Mouse (Mus musculus): Measurements from ENCODE around the gene Evx1.

Evx1 gene

GRCm38 (mm10) chr6:52313391-52314303 lies at the start of gene Evx1:
Evx1 (plus strand) TSS chr6:52313498.
- DNase-seq (ENCODE audit: low spot score in 2 of 2) = no peak

- DNase-seq (ENCODE audit: low spot score in 2 of 2) = no peak
These were observed 49.0 kb upstream of the Evx1 start for GRCm38 (mm10) chr6:52264106-52264790.

- DNase-seq (ENCODE audit: low spot score in 2 of 2) = no peak
These were observed 47.9 kb upstream of the Evx1 start for GRCm38 (mm10) chr6:52265306-52265912.

GRCm38 (mm10) chr6:52265913-52266665 lies 47.2 kb upstream of the Evx1 start:
- DNase-seq (ENCODE audit: low spot score in 2 of 2) = no peak

DNA sequence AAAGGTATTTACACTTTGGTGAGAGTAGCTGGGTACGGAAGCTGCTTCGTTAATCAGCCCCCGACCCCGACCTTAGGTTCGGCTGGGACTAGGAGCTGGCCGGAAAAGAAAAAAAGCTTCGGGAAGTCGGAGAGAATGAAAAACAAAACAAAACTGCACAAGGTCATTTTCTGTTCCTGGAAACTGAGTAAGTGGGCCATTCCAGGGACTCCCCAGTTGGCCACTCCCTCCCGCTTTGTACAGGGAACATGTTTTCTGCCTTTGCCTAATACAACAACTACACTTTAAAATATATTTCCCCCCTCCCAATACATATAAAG lies 46.7 kb upstream of the Evx1 start:
- no peak for DNase-seq (ENCODE audit: low spot score in 2 of 2)

- no peak for DNase-seq (ENCODE audit: low spot score in 2 of 2)
These were observed 46.1 kb upstream of the Evx1 start for GRCm38 (mm10) chr6:52267221-52267620.

DNA sequence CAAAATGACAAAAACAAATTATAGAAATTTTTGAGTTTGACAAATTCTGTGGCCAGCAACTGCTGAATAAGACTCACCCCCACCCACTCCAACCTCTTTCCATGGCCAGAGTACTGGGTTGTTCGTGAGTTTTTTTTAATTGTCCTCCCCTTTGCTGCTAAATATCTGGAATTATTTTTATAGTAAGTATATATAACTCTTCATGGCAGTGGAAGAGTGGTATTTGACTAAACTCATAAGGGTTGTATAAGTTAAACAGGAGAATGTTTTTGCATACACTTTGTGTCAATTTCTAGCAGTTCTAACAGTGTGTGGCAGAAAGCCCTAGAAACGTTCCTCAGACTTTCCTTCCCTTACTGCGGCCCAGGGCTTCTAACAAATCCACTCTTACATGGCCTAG lies 45.6 kb upstream of the Evx1 start:
- no peak for DNase-seq (ENCODE audit: low spot score in 2 of 2)

- no peak for DNase-seq (ENCODE audit: low spot score in 2 of 2)
These were observed 45.0 kb upstream of the Evx1 start for GRCm38 (mm10) chr6:52268341-52268740.

GRCm38 (mm10) chr6:52268756-52269155 lies 44.5 kb upstream of the Evx1 start:
- no peak for DNase-seq (ENCODE audit: low spot score in 2 of 2)

DNA sequence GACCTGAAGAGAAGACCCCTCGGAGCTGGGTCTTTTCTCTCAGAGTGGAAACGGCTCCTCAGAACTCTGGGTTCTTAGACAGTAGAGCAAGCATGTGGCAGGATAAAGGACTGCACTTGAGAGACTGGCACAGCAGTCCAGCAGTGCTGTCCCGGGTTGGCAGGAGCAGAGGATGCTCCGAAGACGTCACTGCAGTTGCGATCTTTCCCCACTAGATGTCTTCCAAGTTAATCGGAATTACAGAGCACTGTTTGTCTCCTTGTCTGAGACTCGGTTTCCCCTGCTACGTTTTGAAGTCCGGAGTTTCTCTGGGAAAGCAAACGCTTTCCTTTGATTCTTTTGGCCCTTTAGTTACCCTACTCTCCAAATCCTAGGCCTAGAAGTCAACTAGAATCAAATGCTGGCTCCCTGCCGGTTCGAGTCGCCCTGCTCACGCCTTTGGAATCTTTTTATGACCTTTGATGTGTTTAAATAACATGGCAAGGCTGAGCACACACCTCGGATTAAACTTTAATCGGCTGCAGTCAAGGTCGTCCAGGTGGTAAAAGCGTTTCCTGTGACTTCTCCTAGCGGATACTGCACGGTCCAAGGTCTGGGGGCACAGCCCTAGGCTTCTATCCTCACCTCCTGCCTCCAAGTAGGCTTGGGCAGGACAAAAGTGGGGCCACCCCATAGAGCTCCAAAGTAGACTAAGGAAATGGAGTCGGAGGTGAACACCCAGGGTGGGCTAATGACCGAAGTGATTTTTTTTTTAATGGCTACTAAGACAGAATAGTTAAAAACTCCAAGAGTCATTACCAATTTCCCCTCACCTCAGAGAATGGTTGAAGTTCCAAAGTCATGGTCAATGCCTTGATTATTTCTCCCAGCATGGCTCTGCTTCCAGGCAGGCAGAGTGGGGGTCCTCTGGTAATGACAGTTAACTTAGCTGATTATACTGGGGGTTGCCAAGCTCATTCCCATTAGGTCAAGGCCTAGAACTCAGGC lies 42.5 kb upstream of the Evx1 start:
- peak in 1 of 2 experiments; percentile 72 for DNase-seq (ENCODE audit: low spot score in 2 of 2)

DNA sequence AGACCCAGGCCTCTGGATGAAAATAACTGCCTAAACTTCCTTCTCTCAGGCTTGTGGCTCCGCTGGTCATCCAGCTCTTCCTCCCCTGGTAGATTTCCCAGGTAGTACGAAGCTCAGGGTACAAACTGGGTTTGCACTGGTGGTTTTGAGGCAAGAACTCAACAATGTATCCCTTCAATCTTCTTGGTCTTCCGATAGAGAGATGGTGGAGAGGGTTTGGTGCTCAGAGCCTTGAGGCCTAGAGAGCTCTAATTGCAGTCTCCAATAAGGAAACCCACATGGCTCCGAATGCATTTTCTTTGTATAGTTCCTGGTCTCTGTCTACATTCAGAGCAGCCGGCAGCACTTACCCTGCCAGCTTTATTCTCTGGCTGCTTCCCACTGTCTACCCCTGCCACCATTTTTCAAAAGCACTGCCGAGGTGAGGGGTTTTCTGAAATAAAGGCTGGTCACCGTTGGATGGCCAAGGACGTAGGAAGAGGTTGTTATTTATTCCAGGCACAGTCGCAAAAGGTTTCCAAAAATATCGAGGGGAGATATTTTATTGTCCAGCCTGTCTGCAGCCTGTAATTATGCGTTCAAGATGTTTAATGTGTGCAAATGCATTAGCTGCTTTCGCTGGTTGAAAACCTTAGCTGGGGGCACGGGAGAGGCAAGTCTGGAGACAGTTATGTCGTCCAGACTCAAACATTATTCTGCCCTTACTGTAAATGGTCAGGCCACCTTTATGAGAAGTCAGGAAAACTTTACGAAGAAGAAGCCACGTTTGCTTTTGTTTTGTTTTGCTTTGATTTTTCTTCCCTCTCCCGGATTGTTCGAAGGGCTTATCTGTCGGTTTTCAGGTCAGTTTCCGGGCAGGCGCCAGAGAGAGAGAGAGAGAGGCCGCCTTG lies 40.3 kb upstream of the Evx1 start:
- DNase-seq (ENCODE audit: low spot score in 2 of 2) = no peak

GRCm38 (mm10) chr6:52273656-52274280 lies 39.5 kb upstream of the Evx1 start:
- DNase-seq (ENCODE audit: low spot score in 2 of 2) = no peak

- no peak for DNase-seq (ENCODE audit: low spot score in 2 of 2)
These were observed 38.7 kb upstream of the Evx1 start for GRCm38 (mm10) chr6:52274576-52274975.

- no peak for DNase-seq (ENCODE audit: low spot score in 2 of 2)
These were observed 37.6 kb upstream of the Evx1 start for GRCm38 (mm10) chr6:52275563-52276280.

DNA sequence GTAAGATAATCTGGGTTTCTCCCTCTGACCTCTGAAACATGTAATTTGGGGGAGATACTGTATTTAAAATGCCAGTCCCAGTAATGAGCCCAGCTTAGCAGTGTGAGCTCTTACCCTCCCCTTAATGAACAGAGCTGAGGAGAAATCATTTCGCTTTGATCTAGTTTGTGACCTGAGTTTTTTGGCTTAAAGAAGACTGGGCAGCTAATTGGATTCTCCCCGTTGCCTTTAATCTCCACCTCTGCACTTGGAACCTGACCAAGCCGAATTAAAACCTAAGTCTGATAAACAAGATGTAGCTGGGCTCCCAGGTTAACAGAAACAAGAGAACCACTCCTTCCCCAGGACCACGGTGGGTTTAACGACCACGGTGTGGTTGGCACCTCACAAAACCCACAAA lies 36.9 kb upstream of the Evx1 start:
- DNase-seq (ENCODE audit: low spot score in 2 of 2) = no peak

GRCm38 (mm10) chr6:52276920-52277319 lies 36.4 kb upstream of the Evx1 start:
- no peak for DNase-seq (ENCODE audit: low spot score in 2 of 2)

DNA sequence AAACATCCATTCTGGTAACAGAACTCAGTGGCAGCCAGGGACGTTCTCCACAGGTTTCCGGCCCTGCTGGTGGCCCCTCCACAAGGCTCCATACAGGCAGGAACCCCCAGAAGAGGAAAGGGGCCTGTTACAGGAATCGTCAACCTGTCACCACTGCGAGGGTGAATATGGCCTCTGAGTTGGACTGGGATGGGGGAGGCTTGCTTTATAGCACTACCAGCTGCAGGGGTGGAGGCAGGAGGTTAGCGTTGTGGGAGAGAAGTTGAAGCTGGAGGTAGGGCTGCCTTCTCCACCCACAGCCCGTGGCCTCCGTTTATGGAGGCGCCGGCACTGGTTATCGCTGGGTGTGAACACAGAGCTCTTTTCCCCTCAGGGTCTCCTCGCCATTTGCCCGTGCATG lies 32.2 kb upstream of the Evx1 start:
- no peak for DNase-seq (ENCODE audit: low spot score in 2 of 2)

DNA sequence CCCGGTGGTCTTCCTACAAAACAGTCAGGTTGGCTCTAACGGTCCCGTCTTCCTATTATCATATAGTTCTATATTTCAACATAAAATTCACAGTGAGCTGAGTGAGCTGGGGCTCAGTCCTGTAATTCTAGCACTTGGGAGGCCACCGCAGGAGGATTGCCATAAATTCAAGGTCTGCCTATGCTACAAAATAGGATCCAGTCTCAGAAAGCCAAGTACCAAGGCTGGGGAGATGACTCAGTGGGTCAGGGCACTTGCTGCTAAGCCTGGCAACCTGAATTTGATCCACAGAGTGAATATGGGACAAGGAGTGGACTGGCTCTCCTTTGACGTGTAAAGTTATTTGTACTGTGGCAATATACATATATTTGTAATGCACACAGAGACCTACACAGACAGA lies 29.4 kb upstream of the Evx1 start:
- DNase-seq (ENCODE audit: low spot score in 2 of 2) = no peak

DNA sequence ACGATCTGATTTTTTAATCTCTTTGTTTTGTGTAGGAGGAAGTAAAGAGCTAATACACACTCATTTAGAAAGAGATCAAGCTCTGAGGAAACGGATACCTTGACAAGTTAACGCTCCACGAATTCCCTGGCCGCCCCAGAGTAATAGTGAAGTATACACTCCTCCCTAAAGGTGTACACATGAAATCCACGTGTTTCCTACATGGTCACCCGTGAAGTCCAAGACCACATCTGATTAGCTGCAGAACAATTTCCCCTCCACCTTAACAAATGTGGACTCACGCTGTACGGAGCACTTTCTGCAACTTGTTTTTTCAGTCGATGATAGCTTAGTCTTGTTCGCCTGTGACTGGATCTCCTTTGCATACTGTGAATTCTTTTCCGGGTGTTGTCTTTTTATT lies 23.1 kb upstream of the Evx1 start:
- DNase-seq (ENCODE audit: low spot score in 2 of 2) = no peak
